Comparison of ENCODE assay signal across 8 mouse cellular contexts in the genomic region with DNA sequence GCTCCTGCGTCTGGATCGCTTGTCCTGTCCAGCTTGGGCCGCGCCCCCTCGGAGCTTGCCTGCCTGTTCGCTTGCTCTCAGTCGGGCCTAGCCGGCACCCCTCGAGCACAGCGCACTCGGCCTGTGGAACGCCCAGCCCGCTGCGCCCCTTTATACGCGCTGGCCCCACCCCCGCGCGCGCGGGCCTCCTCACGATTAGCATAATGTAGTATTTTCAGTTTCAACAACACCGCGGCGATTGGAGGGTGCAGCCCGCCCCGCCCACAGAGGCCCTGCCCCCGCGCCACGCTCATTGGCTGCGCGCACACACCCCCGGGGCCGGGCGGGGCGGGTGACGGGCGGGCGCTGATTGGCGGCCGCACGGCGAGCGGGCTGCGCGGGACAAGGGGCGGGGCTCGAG. TPM values are rescaled to one million over a fixed set of nuclear protein-coding genes. Genes with fewer than 3 reads are reported as not detected.
DNase-seq lines count a peak whose midpoint lies in the region; ATAC-seq lines count a peak whose summit lies in the region.

A gene (minus strand): TSS at position 177 of the 400 bp plus-strand sequence.

- H3K4me3 ChIP-seq in embryonic facial prominence, embryonic 10.5 days = peak within 1 kb of the TSS; percentile 72
- H3K4me3 ChIP-seq in intestine, embryonic 15.5 days (replicated peaks) = peak within 1 kb of the TSS; percentile 52

- intact Hi-C loops in left cerebral cortex, postnatal 14 days (cut with DNase I) = loop anchor here (5.0 kb wide), 2 partner anchors 89 to 164 kb away; no protein-coding TSS in a partner anchor

- H3K9me3 ChIP-seq in embryonic facial prominence, embryonic 10.5 days = peaks cover 54% of the 10 kb centered on the region
- peaks cover 17% of the 10 kb centered on the region; the same call in 1 of the 2 replicates for H3K9me3 ChIP-seq in intestine, embryonic 15.5 days

- H3K27me3 ChIP-seq in embryonic facial prominence, embryonic 10.5 days (replicated peaks; ENCODE audit: low read depth, poor library complexity, severe bottlenecking) = peaks cover 77% of the 10 kb centered on the region
- no peaks in the 10 kb centered on the region for H3K27me3 ChIP-seq in intestine, embryonic 15.5 days (replicated peaks)

- peaks cover 64% of the 10 kb centered on the region for H3K4me1 ChIP-seq in embryonic facial prominence, embryonic 10.5 days
- peaks cover 12% of the 10 kb centered on the region; the same call in 1 of the 2 replicates for H3K4me1 ChIP-seq in intestine, embryonic 15.5 days (replicated peaks)

- peaks cover 11% of the 10 kb centered on the region; the same call in 1 of the 2 replicates for H3K36me3 ChIP-seq in embryonic facial prominence, embryonic 10.5 days (replicated peaks)
- H3K36me3 ChIP-seq in intestine, embryonic 15.5 days = no peaks in the 10 kb centered on the region

- DNase-seq in ZHBTc4 (ENCODE audit: low read depth, low spot score) = peak; percentile 94
- DNase-seq in embryonic facial prominence, embryonic 10.5 days (ENCODE audit: low spot score) = peak; percentile 96
- DNase-seq in gastrocnemius, postnatal 4 days (ENCODE audit: low spot score in 2 of 2) = peak; percentile 87 to 89
- peak; percentile 82 to 85 for DNase-seq in left cerebral cortex, postnatal 14 days (ENCODE audit: low spot score in 2 of 2)
- DNase-seq in right cerebral cortex, adult 2 months (ENCODE audit: low spot score in 2 of 2) = peak; percentile 68 to 74
- DNase-seq in urinary bladder, adult 2 months (ENCODE audit: low spot score) = peak; percentile 66

- ATAC-seq in intestine, embryonic 15.5 days = peak; percentile 87
- peak; percentile 85 for ATAC-seq in megakaryocyte progenitor cell, adult 5-6 weeks (replicated peaks; ENCODE audit: poor library complexity)

- H3K9ac ChIP-seq in intestine, embryonic 15.5 days = peak within 1 kb of the TSS; percentile 67

- H3K27ac ChIP-seq in embryonic facial prominence, embryonic 10.5 days (replicated peaks) = peak within 1 kb of the TSS; percentile 88
- peak within 1 kb of the TSS; percentile 56 for H3K27ac ChIP-seq in intestine, embryonic 15.5 days

- peak within 1 kb of the TSS; percentile 65 for H3K4me2 ChIP-seq in intestine, embryonic 15.5 days (replicated peaks)

- WGBS in embryonic facial prominence, embryonic 10.5 days = 29% methylated on average over 48 of the region's 48 CpGs
- WGBS in intestine, embryonic 15.5 days = 31% methylated on average over 48 of the region's 48 CpGs

RNA-seq across cellular contexts. Expression of the gene that starts here (rescaled TPM):
- polyA plus RNA-seq in embryonic facial prominence, embryonic 10.5 days (2016; fragmentation: Nextera tagmentation; extraction: Ambion mirVana) = 355 and 407 TPM in 2 replicates
- total RNA-seq in gastrocnemius, postnatal 4 days (2021) = 1,000 to 10,000 TPM; 1,832 to 1,854 TPM
- 672 and 702 TPM in 2 replicates for polyA plus RNA-seq in intestine, embryonic 15.5 days (2015; fragmentation: Nextera tagmentation; extraction: Ambion mirVana)
- 10 to 100 TPM; 14.1 to 14.2 TPM for total RNA-seq in left cerebral cortex, postnatal 14 days (2021)
- total RNA-seq in megakaryocyte progenitor cell, adult 5-6 weeks (2015) = 0.61 and 0.79 TPM in 2 replicates
- total RNA-seq in megakaryocyte progenitor cell, adult 5-6 weeks (2017) = 0.41 and 0.58 TPM in 2 replicates
- polyA plus RNA-seq in urinary bladder, adult 2 months (2012; rRNA removed) = 17.5 TPM in 2 replicates

Comparison
In these comparisons a context has a peak if more than half of its experiments do, and no peak if none do; other contexts are left out.
1. Peak in every context shown above with its lines: DNase-seq, ATAC-seq, H3K4me3 ChIP-seq and H3K27ac ChIP-seq.
2. RNA of the gene that starts here (total RNA-seq): 1,832 to 1,854 TPM in gastrocnemius, postnatal 4 days; 14.1 to 14.2 TPM in left cerebral cortex, postnatal 14 days and 0.41 to 0.79 TPM in megakaryocyte progenitor cell, adult 5-6 weeks; every median in the first group is over 100 times any median in the second.
3. RNA of the gene that starts here (polyA plus RNA-seq): 672 to 702 TPM in intestine, embryonic 15.5 days and 355 to 407 TPM in embryonic facial prominence, embryonic 10.5 days; 17.5 TPM in urinary bladder, adult 2 months; every median in the first group is over 10 times any median in the second.
4. Peak in ATAC-seq in megakaryocyte progenitor cell, adult 5-6 weeks; RNA of the gene not detected or under 1 TPM.